Mouse (Mus musculus) midbrain, embryonic 14.5 days (tissue): ENCODE data around the gene Hyal2. TPM values are rescaled to one million over a fixed set of nuclear protein-coding genes. Genes with fewer than 3 reads are reported as not detected.

Experiments used
- ATAC-seq: fragments of 200-750 bp; cut with Nextera tagmentation; 2 replicates; pipeline ENCODE4 v1.8.0; 2017; ENCODE audit warnings: moderate number of reproducible peaks, moderate library complexity; ENCODE audit not compliant: low FRiP score, low TSS enrichment
- DNase-seq: peaks from one replicate; pipeline ENCODE4 v3.0.0-alpha.2; 2015
- H3K27ac ChIP-seq: fragments of 300-500 bp; sonication (generic); replicated peaks from 2 replicates; pipeline ENCODE4 v1.5.1; 2014; ENCODE audit warnings: mild to moderate bottlenecking, low read depth, low read length, moderate library complexity
- H3K27me3 ChIP-seq: fragments of 300-500 bp; sonication (generic); 2 replicates; pipeline ENCODE4 v1.6.1; 2014; ENCODE audit warnings: low read length, control low read depth, mixed read lengths; ENCODE audit not compliant: control insufficient read depth, insufficient read depth
- H3K36me3 ChIP-seq: fragments of 300-500 bp; sonication (generic); 2 replicates; pipeline ENCODE4 v1.6.1; 2014; ENCODE audit warnings: low read length, control low read depth; ENCODE audit not compliant: control insufficient read depth, insufficient read depth
- H3K4me1 ChIP-seq: fragments of 300-500 bp; sonication (generic); 2 replicates; pipeline ENCODE4 v1.6.1; 2014; ENCODE audit warnings: mild to moderate bottlenecking, antibody characterized with exemption, low read length, control low read depth; ENCODE audit not compliant: control insufficient read depth, insufficient read depth
- H3K4me2 ChIP-seq: fragments of 300-500 bp; sonication (generic); 2 replicates; pipeline ENCODE4 v1.6.1; 2014; ENCODE audit warnings: mild to moderate bottlenecking, low read length, moderate library complexity
- H3K4me3 ChIP-seq: fragments of 300-500 bp; sonication (generic); replicated peaks from 2 replicates; pipeline ENCODE4 v1.5.1; 2014; ENCODE audit warnings: low read depth, low read length
- H3K9ac ChIP-seq: fragments of 300-500 bp; sonication (generic); replicated peaks from 2 replicates; pipeline ENCODE4 v1.6.1; 2014; ENCODE audit warnings: mild to moderate bottlenecking, low read length, moderate library complexity
- H3K9me3 ChIP-seq: fragments of 300-500 bp; sonication (generic); 2 replicates; pipeline ENCODE4 v1.6.1; 2016; ENCODE audit warnings: low read length, control low read depth, mixed read lengths; ENCODE audit not compliant: control insufficient read depth
- WGBS: fragments of 180-500 bp; shearing (Covaris S2); extraction: QIAGEN DNeasy Blood & Tissue Kit; methylation state at CpG from one replicate; pipeline ENCODE4 v1.1.7; 2014; 5-methylcytosine and 5-hydroxymethylcytosine counted together
- polyA plus RNA-seq: library from polyadenylated mRNA; unstranded; fragments of >200 nt; fragmentation: Nextera tagmentation; extraction: Ambion mirVana; gene quantifications from 2 replicates; pipeline ENCODE4 v1.2.1, GENCODE M21; 2014

Gene Hyal2
- polyA plus RNA-seq, 1 experiment from 2014 or later, result 97.7 TPM

DNA sequence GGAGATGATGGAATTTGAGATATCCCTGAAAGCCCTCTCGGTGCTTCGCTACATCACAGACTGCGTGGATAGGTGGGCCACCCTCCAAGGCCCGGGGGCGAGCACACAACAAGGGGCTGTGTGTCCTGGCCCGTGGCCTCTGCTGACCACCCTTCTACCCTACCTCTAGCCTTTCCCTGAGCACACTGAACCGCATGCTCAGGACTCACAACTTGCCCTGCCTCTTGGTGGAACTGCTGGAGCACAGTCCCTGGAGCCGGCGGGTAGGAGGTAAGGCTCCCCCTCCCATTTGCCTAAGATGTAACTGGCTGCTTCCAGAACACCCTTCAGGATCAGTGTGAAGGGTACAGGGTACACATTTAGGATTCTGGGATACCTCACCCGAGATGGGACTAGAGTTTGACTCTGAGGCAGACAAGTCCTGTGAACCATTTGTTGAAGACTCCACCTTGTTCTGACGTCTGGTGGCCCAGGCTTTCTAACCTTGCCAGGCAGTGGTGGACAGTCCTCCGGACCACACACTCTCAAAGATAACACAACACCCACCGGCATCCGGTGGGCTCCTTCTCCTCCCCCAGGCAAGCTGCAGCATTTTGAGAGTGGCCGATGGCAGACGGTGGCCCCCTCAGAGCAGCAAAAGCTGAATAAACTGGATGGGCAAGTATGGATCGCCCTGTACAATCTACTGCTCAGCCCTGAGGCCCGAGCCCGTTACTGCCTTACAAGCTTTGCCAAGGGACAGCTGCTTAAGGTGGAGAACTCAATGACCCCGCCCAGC, 18.3 kb upstream of the Hyal2 start:
- peaks cover 23% of the 10 kb centered on the region for H3K4me1 ChIP-seq
- no peak overlapping the region for H3K4me3 ChIP-seq

DNA sequence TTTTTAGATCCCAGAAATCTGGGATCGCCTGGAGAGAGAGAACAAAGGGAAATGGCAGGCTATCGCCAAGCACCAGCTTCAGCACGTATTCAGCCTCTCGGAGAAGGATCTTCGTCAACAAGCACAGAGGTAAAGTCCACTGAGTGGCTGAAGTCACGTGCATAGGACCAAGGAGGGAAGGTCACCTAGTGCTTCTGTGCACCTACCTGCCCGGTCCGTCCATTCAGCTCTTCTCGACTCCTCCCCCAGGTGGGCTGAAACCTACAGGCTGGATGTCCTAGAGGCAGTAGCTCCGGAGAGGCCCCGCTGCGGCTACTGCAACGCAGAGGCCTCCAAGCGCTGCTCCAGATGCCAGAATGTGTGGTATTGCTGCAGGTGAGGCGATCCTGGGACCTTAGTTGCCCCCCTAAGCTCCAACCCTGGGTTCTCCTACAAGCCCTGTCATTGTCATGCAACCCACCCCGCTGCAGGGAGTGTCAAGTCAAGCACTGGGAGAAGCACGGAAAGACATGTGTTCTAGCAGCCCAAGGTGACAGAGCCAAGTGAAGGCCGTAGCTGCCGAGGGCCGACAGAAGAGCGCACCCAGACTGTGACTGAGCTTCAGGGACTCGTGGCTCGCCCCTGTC, 17.1 kb upstream of the Hyal2 start:
- Histone ChIP-seq H3K9ac (no peak overlapping the region), H3K36me3 (no peaks in the 10 kb centered on the region), H3K4me2 (peak overlapping the region; percentile 53; the same call in 1 of the 2 replicates), H3K4me3 (peak overlapping the region; percentile 29; the same call in 1 of the 2 replicates), H3K4me1 (peaks cover 28% of the 10 kb centered on the region), H3K27ac (no peak overlapping the region), H3K9me3 (no peaks in the 10 kb centered on the region), H3K27me3 (peaks cover 30% of the 10 kb centered on the region)
- WGBS, result 26% methylated on average over 23 of the region's 23 CpGs
- DNase-seq, result no peak
- ATAC-seq, result no peak

More for the DNA sequence above, 18.3 kb upstream of the Hyal2 start:
- ATAC-seq (no peak), DNase-seq (no peak)
- no peak overlapping the region for H3K4me2 ChIP-seq
- H3K27ac ChIP-seq, result no peak overlapping the region
- H3K27me3 ChIP-seq, result peaks cover 30% of the 10 kb centered on the region
- 87% methylated on average over 20 of the region's 20 CpGs for WGBS
- peaks cover 9% of the 10 kb centered on the region for H3K36me3 ChIP-seq
- H3K9me3 ChIP-seq, result no peaks in the 10 kb centered on the region
- H3K9ac ChIP-seq, result no peak overlapping the region

DNA sequence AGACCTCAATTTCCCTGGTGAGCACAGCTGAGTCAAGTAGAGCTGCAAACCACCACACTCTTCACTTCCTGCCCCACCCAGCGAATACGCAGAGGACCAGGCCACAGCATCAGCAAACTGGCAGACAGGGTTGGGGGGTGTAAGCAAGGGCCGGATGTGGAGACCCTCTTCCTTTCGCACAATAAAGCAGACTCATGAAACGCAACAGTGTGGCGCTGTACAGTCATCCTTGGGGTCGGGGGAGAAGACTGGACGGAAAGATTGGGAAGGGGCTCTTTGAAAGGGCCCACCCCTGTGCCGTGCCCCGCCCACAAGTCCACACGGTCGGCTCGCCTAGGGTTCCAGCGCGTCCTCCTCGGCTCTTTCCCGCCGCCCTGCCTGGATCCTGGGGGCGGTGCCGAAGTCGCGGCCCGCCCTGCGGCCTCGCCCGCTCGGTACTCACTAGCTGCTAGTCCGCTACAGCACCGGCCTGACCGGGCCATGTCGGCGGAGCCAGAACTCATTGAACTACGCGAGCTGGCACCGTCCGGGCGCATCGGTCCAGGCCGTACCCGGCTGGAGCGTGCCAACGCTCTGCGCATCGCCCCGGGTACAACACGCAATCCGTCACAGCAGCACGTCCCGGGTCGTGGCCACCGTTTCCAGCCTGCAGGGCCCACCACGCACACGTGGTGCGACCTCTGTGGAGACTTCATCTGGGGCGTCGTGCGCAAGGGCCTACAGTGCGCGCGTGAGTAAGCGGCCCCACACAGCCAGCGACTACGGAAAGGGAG, 16.4 kb upstream of the Hyal2 start, which contains the start of gene Rassf1:
TSS of gene Rassf1 (plus strand) at position 439 of the 773 bp plus-strand sequence.
- peaks cover 30% of the 10 kb centered on the region for H3K27me3 ChIP-seq
- H3K4me3 ChIP-seq, result peak within 1 kb of the TSS; percentile 29
- DNase-seq (peak; percentile 48), ATAC-seq (no peak)
- H3K9me3 ChIP-seq, result no peaks in the 10 kb centered on the region
- H3K36me3 ChIP-seq, result no peaks in the 10 kb centered on the region
- 2% methylated on average over 63 of the region's 63 CpGs for WGBS
- H3K4me2 ChIP-seq, result peak within 1 kb of the TSS; percentile 53
- no peak within 1 kb of the TSS for H3K27ac ChIP-seq
- peaks cover 35% of the 10 kb centered on the region for H3K4me1 ChIP-seq
- H3K9ac ChIP-seq, result peak within 1 kb of the TSS; percentile 45; the same call in 1 of the 2 replicates

DNA sequence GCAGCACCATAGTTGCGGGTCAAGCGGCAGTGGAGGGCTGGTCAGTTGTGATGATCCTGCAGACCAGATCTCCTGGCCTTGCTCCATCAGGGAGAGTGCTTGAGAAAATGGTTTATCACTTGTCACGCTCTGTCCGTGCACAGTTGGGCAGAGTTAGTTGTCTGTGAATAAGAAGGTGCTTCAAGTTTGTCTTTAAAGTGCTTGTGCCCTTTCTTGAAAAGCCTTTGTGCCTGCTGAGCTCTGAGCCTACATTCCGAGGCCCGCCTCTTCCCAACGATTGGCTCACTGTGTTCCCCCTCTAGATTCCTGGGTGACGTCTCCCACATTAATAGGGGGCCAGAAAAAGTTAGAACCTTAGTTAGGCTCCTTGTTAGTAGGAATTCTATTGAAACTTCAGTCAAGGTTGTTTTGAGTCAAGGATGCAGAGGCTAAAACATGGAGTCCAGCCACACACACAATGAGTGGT, 15.8 kb upstream of the Hyal2 start:
- peak overlapping the region; percentile 29 for H3K4me3 ChIP-seq
- no peak for DNase-seq
- WGBS, result 11% methylated on average over 8 of the region's 8 CpGs
- H3K27me3 ChIP-seq, result peaks cover 30% of the 10 kb centered on the region
- no peak for ATAC-seq
- H3K4me2 ChIP-seq, result peak overlapping the region; percentile 53
- 0 out of 2 replicates have a peak overlapping the region, but pooled peaks have one; percentile 45 for H3K9ac ChIP-seq
- H3K4me1 ChIP-seq, result peaks cover 34% of the 10 kb centered on the region
- H3K36me3 ChIP-seq, result peaks cover 3% of the 10 kb centered on the region; the same call in 1 of the 2 replicates
- H3K9me3 ChIP-seq, result no peaks in the 10 kb centered on the region
- no peak overlapping the region for H3K27ac ChIP-seq

DNA sequence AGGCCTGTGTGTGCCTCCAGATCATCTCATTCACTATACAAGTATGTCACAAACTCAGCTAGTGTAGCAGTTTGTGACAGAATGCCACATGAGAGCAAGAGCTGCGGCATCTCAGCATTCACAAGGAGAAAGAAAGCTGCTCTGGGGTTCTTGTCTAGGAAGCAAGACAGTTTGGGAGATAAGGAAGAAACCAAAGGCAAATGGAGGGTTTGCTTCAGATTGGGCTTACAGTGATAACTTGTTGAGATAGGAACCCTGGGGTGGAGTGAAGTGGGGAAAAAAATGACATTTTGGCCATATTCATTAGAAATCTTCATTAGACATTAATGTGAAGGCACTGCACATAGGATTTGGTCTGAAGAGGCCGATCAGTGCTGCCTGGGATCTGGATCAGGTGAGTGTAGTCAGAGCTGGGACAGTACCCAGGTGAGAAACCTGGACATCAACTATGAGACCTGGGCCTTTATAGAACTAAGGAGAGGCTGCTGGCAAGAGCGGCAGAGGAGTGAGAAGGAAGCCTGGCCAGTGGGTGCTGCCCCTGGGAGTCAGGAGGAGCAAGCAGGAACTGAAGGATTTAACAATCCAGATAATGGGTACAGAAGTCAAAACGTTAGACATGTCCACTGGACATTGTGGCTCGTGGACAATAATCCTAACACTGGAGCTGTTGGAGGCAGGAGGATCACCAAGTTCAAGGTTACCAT, 14.9 kb upstream of the Hyal2 start:
- H3K27ac ChIP-seq, result no peak overlapping the region
- peaks cover 26% of the 10 kb centered on the region for H3K4me1 ChIP-seq
- H3K9ac ChIP-seq, result no peak overlapping the region
- 78% methylated on average over 5 of the region's 5 CpGs for WGBS
- DNase-seq (no peak), ATAC-seq (no peak)
- peaks cover 11% of the 10 kb centered on the region for H3K36me3 ChIP-seq
- no peaks in the 10 kb centered on the region for H3K9me3 ChIP-seq
- peaks cover 30% of the 10 kb centered on the region for H3K27me3 ChIP-seq
- no peak overlapping the region; the same call in 1 of the 2 replicates for H3K4me2 ChIP-seq
- no peak overlapping the region for H3K4me3 ChIP-seq

DNA sequence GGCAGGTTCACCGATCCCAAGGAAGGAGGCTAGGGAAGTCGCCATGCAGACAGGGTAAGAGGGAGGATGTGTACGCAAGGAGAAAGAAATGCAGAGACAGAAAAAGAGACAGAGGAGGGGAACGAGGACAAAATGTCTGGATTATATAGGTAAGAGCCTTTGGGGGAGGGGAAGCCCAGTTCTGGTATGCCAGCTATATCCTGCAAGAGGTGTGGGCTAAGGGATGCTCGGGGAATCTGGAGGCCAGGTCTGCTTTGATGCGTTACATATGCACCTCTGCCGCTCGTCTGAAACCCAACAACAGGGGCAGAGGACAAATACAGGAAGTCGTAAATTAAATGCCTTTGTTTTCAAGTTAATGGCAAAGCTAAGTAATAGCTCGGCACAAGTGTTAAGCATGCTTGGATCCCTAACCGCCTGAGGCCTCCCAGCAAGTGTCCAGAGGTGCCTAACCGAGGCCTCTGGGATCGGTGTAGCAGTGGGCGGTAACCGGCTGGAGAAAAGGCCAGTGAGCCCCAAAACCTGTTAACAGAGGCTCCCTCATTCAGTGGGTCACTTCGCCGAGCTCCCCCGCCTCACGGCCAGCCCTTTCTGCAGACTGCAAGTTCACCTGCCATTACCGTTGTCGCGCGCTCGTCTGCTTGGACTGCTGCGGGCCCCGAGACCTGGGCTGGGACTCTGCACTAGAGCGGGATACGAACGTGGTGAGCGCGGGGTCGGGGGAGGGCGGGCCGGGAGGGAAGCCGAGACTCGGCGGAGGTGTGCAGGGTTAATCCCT, 14.0 kb upstream of the Hyal2 start:
- DNase-seq, result no peak
- WGBS, result 8% methylated on average over 37 of the region's 37 CpGs

DNA sequence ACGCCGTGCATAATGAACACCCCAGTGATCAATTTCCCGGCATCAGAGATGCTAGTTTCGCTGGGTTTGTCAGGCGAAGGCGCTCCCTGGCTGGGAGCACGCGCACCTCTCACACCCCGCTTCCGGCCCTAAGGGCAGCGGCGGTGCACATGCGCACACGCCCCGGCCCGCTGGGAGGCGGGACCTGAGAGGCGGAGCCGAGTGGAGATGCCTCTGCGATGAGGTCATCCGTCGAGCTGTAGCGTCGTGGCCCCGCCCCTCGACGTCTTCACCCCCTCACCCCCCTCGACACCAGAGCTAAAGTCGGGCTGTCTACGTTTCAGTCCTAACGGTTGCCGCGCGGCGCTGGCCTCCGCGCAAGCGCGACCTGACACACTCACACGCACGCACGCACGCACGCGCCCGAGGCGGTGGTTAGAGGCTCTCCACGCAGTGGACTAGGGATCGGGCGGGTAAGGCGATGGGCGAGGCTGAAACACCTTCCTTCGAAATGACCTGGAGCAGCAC, 13.4 kb upstream of the Hyal2 start:
- peak overlapping the region; percentile 92 for H3K4me2 ChIP-seq
- WGBS, result under 1% methylated on average over 53 of the region's 53 CpGs
- peaks cover 26% of the 10 kb centered on the region for H3K4me1 ChIP-seq
- H3K27ac ChIP-seq, result peak overlapping the region; percentile 88
- ATAC-seq (peak; percentile 94), DNase-seq (peak; percentile 100)
- H3K9me3 ChIP-seq, result no peaks in the 10 kb centered on the region
- peak overlapping the region; percentile 73 for H3K4me3 ChIP-seq
- peaks cover 30% of the 10 kb centered on the region for H3K27me3 ChIP-seq
- peaks cover 27% of the 10 kb centered on the region for H3K36me3 ChIP-seq
- H3K9ac ChIP-seq, result peak overlapping the region; percentile 76

More for the DNA sequence above, 14.0 kb upstream of the Hyal2 start:
- peak overlapping the region; percentile 88 for H3K27ac ChIP-seq
- peak overlapping the region; percentile 76 for H3K9ac ChIP-seq
- no peaks in the 10 kb centered on the region for H3K9me3 ChIP-seq
- peaks cover 20% of the 10 kb centered on the region for H3K36me3 ChIP-seq
- H3K4me2 ChIP-seq, result peak overlapping the region; percentile 92
- peaks cover 26% of the 10 kb centered on the region for H3K4me1 ChIP-seq
- H3K4me3 ChIP-seq, result peak overlapping the region; percentile 73
- peaks cover 30% of the 10 kb centered on the region for H3K27me3 ChIP-seq
- peak; percentile 76; the same call in 1 of the 2 replicates for ATAC-seq
